Mouse (Mus musculus): ENCODE data around the gene Gng11. TPM values are rescaled to one million over a fixed set of nuclear protein-coding genes. Genes with fewer than 3 reads are reported as not detected.

Gene Gng11
- 3.7 and 14.6 TPM in 2 replicates for polyA plus RNA-seq (2012; rRNA removed)

GRCm38 (mm10) chr6:4003890-4004306 lies at the start of gene Gng11:
Gene Gng11, plus strand, starts transcription at chr6:4003904.
- Histone ChIP-seq H3K4me1 (ENCODE audit: control insufficient read depth, insufficient read depth, insufficient read length, low read length) (no peaks in the 10 kb centered on the region), H3K36me3 (ENCODE audit: control insufficient read depth, insufficient read depth, low read length) (no peaks in the 10 kb centered on the region), H3K27ac (ENCODE audit: insufficient read depth, low read depth, low read length) (peak within 1 kb of the TSS; percentile 65), H3K4me3 (ENCODE audit: low read depth, low read length) (peak within 1 kb of the TSS; percentile 66), H3K27me3 (ENCODE audit: control insufficient read depth, insufficient read depth, low read length) (no peaks in the 10 kb centered on the region)
- WGBS, result 1% methylated on average over 19 of the region's 19 CpGs
- TF ChIP-seq CTCF (IDR thresholded peaks at IDR 0.05; ENCODE audit: extremely low read depth, insufficient read length, insufficient replicate concordance, low read depth, low read length), result no peak
- no peak for TF ChIP-seq POLR2A (IDR thresholded peaks at IDR 0.05; ENCODE audit: low read depth, low read length)

- 70% methylated on average over 4 of the region's 4 CpGs for WGBS
- H3K4me3 ChIP-seq (ENCODE audit: low read depth, low read length), result no peak overlapping the region
- no peaks in the 10 kb centered on the region for H3K4me1 ChIP-seq (ENCODE audit: control insufficient read depth, insufficient read depth, insufficient read length, low read length)
- H3K27ac ChIP-seq (ENCODE audit: insufficient read depth, low read depth, low read length), result no peak overlapping the region
- H3K36me3 ChIP-seq (ENCODE audit: control insufficient read depth, insufficient read depth, low read length), result no peaks in the 10 kb centered on the region
- H3K27me3 ChIP-seq (ENCODE audit: control insufficient read depth, insufficient read depth, low read length), result no peaks in the 10 kb centered on the region
- no peak for TF ChIP-seq CTCF (IDR thresholded peaks at IDR 0.05; ENCODE audit: extremely low read depth, insufficient read length, insufficient replicate concordance, low read depth, low read length)
- no peak for TF ChIP-seq POLR2A (IDR thresholded peaks at IDR 0.05; ENCODE audit: low read depth, low read length)
Observed at GRCm38 (mm10) chr6:3954969-3955368, 48.7 kb upstream of the Gng11 start.

- no peaks in the 10 kb centered on the region for H3K27me3 ChIP-seq (ENCODE audit: control insufficient read depth, insufficient read depth, low read length)
- H3K27ac ChIP-seq (ENCODE audit: insufficient read depth, low read depth, low read length), result no peak overlapping the region
- H3K4me3 ChIP-seq (ENCODE audit: low read depth, low read length), result peak overlapping the region; percentile 47
- peaks cover 3% of the 10 kb centered on the region; the same call in 1 of the 2 replicates for H3K4me1 ChIP-seq (ENCODE audit: control insufficient read depth, insufficient read depth, insufficient read length, low read length)
- TF ChIP-seq CTCF (IDR thresholded peaks at IDR 0.05; ENCODE audit: extremely low read depth, insufficient read length, insufficient replicate concordance, low read depth, low read length) (no peak), POLR2A (IDR thresholded peaks at IDR 0.05; ENCODE audit: low read depth, low read length) (no peak)
- H3K36me3 ChIP-seq (ENCODE audit: control insufficient read depth, insufficient read depth, low read length), result no peaks in the 10 kb centered on the region
- 40% methylated on average over 31 of the region's 31 CpGs for WGBS
Observed at GRCm38 (mm10) chr6:3967676-3968626, 35.8 kb upstream of the Gng11 start.

- H3K27me3 ChIP-seq (ENCODE audit: control insufficient read depth, insufficient read depth, low read length), result no peaks in the 10 kb centered on the region
- no peak overlapping the region for H3K4me3 ChIP-seq (ENCODE audit: low read depth, low read length)
- WGBS, result 69% methylated on average over 1 of the region's 1 CpGs
- no peak overlapping the region for H3K27ac ChIP-seq (ENCODE audit: insufficient read depth, low read depth, low read length)
- TF ChIP-seq CTCF (IDR thresholded peaks at IDR 0.05; ENCODE audit: extremely low read depth, insufficient read length, insufficient replicate concordance, low read depth, low read length), result no peak
- TF ChIP-seq POLR2A (IDR thresholded peaks at IDR 0.05; ENCODE audit: low read depth, low read length), result no peak
- no peaks in the 10 kb centered on the region for H3K4me1 ChIP-seq (ENCODE audit: control insufficient read depth, insufficient read depth, insufficient read length, low read length)
- no peaks in the 10 kb centered on the region for H3K36me3 ChIP-seq (ENCODE audit: control insufficient read depth, insufficient read depth, low read length)
Observed at GRCm38 (mm10) chr6:3973679-3974078, 30.0 kb upstream of the Gng11 start.

GRCm38 (mm10) chr6:3982661-3983284 lies 20.9 kb upstream of the Gng11 start:
- TF ChIP-seq CTCF (IDR thresholded peaks at IDR 0.05; ENCODE audit: extremely low read depth, insufficient read length, insufficient replicate concordance, low read depth, low read length), result no peak
- TF ChIP-seq POLR2A (IDR thresholded peaks at IDR 0.05; ENCODE audit: low read depth, low read length), result no peak
- WGBS, result 61% methylated on average over 5 of the region's 5 CpGs
- no peak overlapping the region for H3K4me3 ChIP-seq (ENCODE audit: low read depth, low read length)
- no peak overlapping the region for H3K27ac ChIP-seq (ENCODE audit: insufficient read depth, low read depth, low read length)
- no peaks in the 10 kb centered on the region for H3K27me3 ChIP-seq (ENCODE audit: control insufficient read depth, insufficient read depth, low read length)
- no peaks in the 10 kb centered on the region for H3K4me1 ChIP-seq (ENCODE audit: control insufficient read depth, insufficient read depth, insufficient read length, low read length)
- no peaks in the 10 kb centered on the region for H3K36me3 ChIP-seq (ENCODE audit: control insufficient read depth, insufficient read depth, low read length)

GRCm38 (mm10) chr6:3988750-3989149 lies 15.0 kb upstream of the Gng11 start, which contains the start of gene Tfpi2:
Gene Tfpi2, minus strand, starts transcription at chr6:3988919.
- H3K4me1 ChIP-seq (ENCODE audit: control insufficient read depth, insufficient read depth, insufficient read length, low read length), result peaks cover 3% of the 10 kb centered on the region; the same call in 1 of the 2 replicates
- 23% methylated on average over 3 of the region's 3 CpGs for WGBS
- H3K4me3 ChIP-seq (ENCODE audit: low read depth, low read length), result no peak within 1 kb of the TSS
- peak within 1 kb of the TSS; percentile 78 for H3K27ac ChIP-seq (ENCODE audit: insufficient read depth, low read depth, low read length)
- TF ChIP-seq CTCF (IDR thresholded peaks at IDR 0.05; ENCODE audit: extremely low read depth, insufficient read length, insufficient replicate concordance, low read depth, low read length), result no peak
- TF ChIP-seq POLR2A (IDR thresholded peaks at IDR 0.05; ENCODE audit: low read depth, low read length), result no peak
- H3K27me3 ChIP-seq (ENCODE audit: control insufficient read depth, insufficient read depth, low read length), result no peaks in the 10 kb centered on the region
- H3K36me3 ChIP-seq (ENCODE audit: control insufficient read depth, insufficient read depth, low read length), result no peaks in the 10 kb centered on the region

- no peak for TF ChIP-seq CTCF (IDR thresholded peaks at IDR 0.05; ENCODE audit: extremely low read depth, insufficient read length, insufficient replicate concordance, low read depth, low read length)
- no peak for TF ChIP-seq POLR2A (IDR thresholded peaks at IDR 0.05; ENCODE audit: low read depth, low read length)
Observed at GRCm38 (mm10) chr6:3993492-3993891, 10.2 kb upstream of the Gng11 start, which contains the start of gene Gngt1. Gene Gngt1, plus strand, starts transcription at chr6:3993792.

More at GRCm38 (mm10) chr6:3993492-3993891, 10.2 kb upstream of the Gng11 start, which contains the start of gene Gngt1:
- no peak within 1 kb of the TSS for H3K4me3 ChIP-seq (ENCODE audit: low read depth, low read length)
- no peak within 1 kb of the TSS for H3K27ac ChIP-seq (ENCODE audit: insufficient read depth, low read depth, low read length)
- H3K4me1 ChIP-seq (ENCODE audit: control insufficient read depth, insufficient read depth, insufficient read length, low read length), result peaks cover 3% of the 10 kb centered on the region; the same call in 1 of the 2 replicates
- no peaks in the 10 kb centered on the region for H3K27me3 ChIP-seq (ENCODE audit: control insufficient read depth, insufficient read depth, low read length)
- H3K36me3 ChIP-seq (ENCODE audit: control insufficient read depth, insufficient read depth, low read length), result no peaks in the 10 kb centered on the region
- 86% methylated on average over 6 of the region's 6 CpGs for WGBS
